Mouse (Mus musculus): ENCODE results near the gene Fbxo11. TPM values are rescaled to one million over a fixed set of nuclear protein-coding genes. Genes with fewer than 3 reads are reported as not detected.

Fbxo11 gene
- polyA plus RNA-seq, 1 experiment, result 1.1 TPM

DNA sequence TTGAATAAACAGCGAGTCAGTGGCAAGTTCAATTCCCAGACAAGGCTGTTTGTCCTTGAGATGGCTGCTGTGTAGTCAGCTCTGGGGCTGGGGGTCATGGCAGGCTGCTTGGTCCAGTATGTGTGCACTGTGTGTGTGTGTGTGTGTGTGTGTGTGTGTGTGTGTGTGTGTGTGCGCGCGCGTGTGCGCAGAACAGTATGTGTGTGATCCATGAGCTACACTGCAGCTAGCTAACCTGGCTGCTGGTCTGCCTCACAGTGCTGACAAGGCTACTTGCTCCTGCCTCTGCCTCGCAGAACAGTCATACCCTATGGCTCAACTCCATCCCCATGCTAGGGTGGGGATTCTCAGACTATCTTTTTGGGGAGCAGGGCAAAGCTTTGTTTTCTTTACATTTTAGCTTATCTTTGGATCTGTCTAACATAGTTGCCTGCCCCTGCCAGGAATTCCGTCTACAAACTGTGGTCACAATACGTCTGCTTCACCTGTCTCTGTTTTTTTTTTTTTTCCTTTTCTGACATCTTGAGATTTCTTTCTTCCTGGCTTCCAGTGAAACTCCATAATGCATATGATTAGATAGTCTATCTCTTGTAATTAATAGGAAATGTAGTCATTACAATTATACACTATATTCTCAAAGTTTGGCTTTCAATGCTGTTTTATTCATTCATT, 33.2 kb upstream of the Fbxo11 start:
- H3K36me3 ChIP-seq (replicated peaks; ENCODE audit: low read length), result no peaks in the 10 kb centered on the region
- no peak for TF ChIP-seq GATA1 (IDR thresholded peaks at IDR 0.05; ENCODE audit: borderline replicate concordance, low read length)
- H3K9me3 ChIP-seq, result no peaks in the 10 kb centered on the region
- no peaks in the 10 kb centered on the region for H3K27me3 ChIP-seq (replicated peaks)
- no peaks in the 10 kb centered on the region for H3K4me1 ChIP-seq
- H3K4me3 ChIP-seq (replicated peaks), result no peak overlapping the region

GRCm38 (mm10) chr17:88097543-88097942, 32.5 kb upstream of the Fbxo11 start:
- H3K4me1 ChIP-seq, result no peaks in the 10 kb centered on the region
- no peak for TF ChIP-seq GATA1 (IDR thresholded peaks at IDR 0.05; ENCODE audit: borderline replicate concordance, low read length)
- TF ChIP-seq FLI1 (IDR thresholded peaks at IDR 0.05; ENCODE audit: low read length), result no peak
- peaks cover 6% of the 10 kb centered on the region for H3K9me3 ChIP-seq
- H3K4me3 ChIP-seq (replicated peaks), result no peak overlapping the region
- H3K27me3 ChIP-seq (replicated peaks), result no peaks in the 10 kb centered on the region
- H3K36me3 ChIP-seq (replicated peaks; ENCODE audit: low read length), result no peaks in the 10 kb centered on the region

DNA sequence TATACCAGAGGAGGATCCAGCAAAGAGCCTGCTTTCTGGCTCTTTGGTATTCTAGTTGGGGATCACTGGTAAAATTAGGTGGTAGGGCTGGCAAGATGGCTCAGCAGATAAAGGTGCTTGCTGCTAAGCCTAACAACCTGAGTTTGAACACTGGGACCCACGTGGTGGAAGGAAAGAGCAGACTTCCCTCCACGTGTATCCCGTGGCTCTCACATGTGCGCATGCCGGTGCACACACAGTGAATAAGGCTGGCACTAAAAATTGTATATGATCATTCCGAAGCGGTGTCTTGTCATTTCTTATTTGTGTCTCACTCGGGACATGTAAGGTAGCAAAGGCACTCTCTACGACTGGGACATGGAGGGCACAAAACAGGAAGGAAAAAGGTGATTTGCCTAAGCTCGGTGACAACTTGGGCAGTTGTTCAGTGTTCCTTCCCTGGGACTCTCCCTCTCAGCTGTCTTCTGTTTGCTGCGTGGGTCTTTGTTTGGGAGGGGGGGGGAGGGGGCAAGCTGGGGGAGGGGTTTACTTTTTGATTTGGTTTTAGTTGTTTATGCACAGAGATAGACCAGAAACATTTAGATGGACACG, 31.8 kb upstream of the Fbxo11 start:
- H3K9me3 ChIP-seq, result peaks cover 11% of the 10 kb centered on the region
- no peak for TF ChIP-seq GATA1 (IDR thresholded peaks at IDR 0.05; ENCODE audit: borderline replicate concordance, low read length)
- TF ChIP-seq FLI1 (IDR thresholded peaks at IDR 0.05; ENCODE audit: low read length), result no peak

GRCm38 (mm10) chr17:88095517-88096198, 30.6 kb upstream of the Fbxo11 start:
- H3K4me1 ChIP-seq, result no peaks in the 10 kb centered on the region
- H3K36me3 ChIP-seq (replicated peaks; ENCODE audit: low read length), result no peaks in the 10 kb centered on the region
- TF ChIP-seq FLI1 (IDR thresholded peaks at IDR 0.05; ENCODE audit: low read length), result no peak
- TF ChIP-seq GATA1 (IDR thresholded peaks at IDR 0.05; ENCODE audit: borderline replicate concordance, low read length), result no peak
- H3K4me3 ChIP-seq (replicated peaks), result no peak overlapping the region
- no peaks in the 10 kb centered on the region for H3K27me3 ChIP-seq (replicated peaks)
- peaks cover 12% of the 10 kb centered on the region for H3K9me3 ChIP-seq

More for the DNA sequence above, 31.8 kb upstream of the Fbxo11 start:
- no peaks in the 10 kb centered on the region for H3K36me3 ChIP-seq (replicated peaks; ENCODE audit: low read length)
- no peaks in the 10 kb centered on the region for H3K27me3 ChIP-seq (replicated peaks)
- H3K4me3 ChIP-seq (replicated peaks), result no peak overlapping the region
- H3K4me1 ChIP-seq, result no peaks in the 10 kb centered on the region

GRCm38 (mm10) chr17:88094327-88094726, 29.2 kb upstream of the Fbxo11 start:
- peaks cover 12% of the 10 kb centered on the region for H3K9me3 ChIP-seq
- TF ChIP-seq FLI1 (IDR thresholded peaks at IDR 0.05; ENCODE audit: low read length) (no peak), GATA1 (IDR thresholded peaks at IDR 0.05; ENCODE audit: borderline replicate concordance, low read length) (no peak)
- no peaks in the 10 kb centered on the region for H3K4me1 ChIP-seq
- no peak overlapping the region for H3K4me3 ChIP-seq (replicated peaks)
- H3K27me3 ChIP-seq (replicated peaks), result no peaks in the 10 kb centered on the region
- H3K36me3 ChIP-seq (replicated peaks; ENCODE audit: low read length), result no peaks in the 10 kb centered on the region

DNA sequence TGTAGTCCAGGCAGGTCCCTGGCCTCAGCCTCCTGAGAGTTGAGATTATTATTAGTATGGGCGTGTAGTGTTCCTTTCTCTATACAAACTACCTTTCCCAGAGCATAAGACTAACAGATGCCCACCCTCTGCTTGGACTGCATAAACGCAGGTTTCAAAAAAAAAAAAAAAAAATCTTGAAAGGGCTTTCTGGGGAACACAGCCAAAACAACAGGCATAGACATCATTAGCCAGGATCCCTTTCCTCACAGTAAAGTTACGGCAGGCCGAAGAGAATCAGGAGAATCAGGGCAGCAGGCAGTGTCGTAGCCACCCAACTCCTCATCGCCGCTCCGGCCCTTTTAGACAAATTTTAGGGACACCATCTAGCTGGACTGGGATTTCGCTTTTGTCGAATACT, 28.7 kb upstream of the Fbxo11 start:
- H3K4me1 ChIP-seq, result no peaks in the 10 kb centered on the region
- H3K36me3 ChIP-seq (replicated peaks; ENCODE audit: low read length), result no peaks in the 10 kb centered on the region
- no peaks in the 10 kb centered on the region for H3K27me3 ChIP-seq (replicated peaks)
- H3K9me3 ChIP-seq, result peaks cover 12% of the 10 kb centered on the region
- TF ChIP-seq FLI1 (IDR thresholded peaks at IDR 0.05; ENCODE audit: low read length), result no peak
- TF ChIP-seq GATA1 (IDR thresholded peaks at IDR 0.05; ENCODE audit: borderline replicate concordance, low read length), result no peak
- no peak overlapping the region for H3K4me3 ChIP-seq (replicated peaks)

DNA sequence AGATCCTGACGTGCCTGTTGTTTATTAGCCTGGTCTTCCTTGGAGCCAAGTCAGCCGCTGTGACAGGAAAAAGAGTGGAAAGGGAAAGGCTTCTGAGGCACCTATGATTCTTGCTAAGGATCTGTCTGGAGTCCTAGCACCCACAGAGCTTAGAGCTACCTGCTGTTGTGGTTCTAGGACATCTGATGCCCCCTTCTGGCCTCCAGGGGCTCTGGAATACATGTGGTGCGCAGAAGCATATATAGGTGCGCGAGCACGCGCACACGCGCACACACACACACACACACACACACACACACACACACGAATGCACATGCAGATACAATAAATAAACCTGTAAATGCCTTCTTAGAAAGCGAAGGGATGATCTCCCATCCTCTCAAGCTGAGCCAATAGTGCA, 20.9 kb upstream of the Fbxo11 start:
- no peaks in the 10 kb centered on the region for H3K36me3 ChIP-seq (replicated peaks; ENCODE audit: low read length)
- no peaks in the 10 kb centered on the region; the same call in 1 of the 2 replicates for H3K9me3 ChIP-seq
- no peak for TF ChIP-seq FLI1 (IDR thresholded peaks at IDR 0.05; ENCODE audit: low read length)
- no peak for TF ChIP-seq GATA1 (IDR thresholded peaks at IDR 0.05; ENCODE audit: borderline replicate concordance, low read length)
- H3K4me1 ChIP-seq, result no peaks in the 10 kb centered on the region
- no peak overlapping the region for H3K4me3 ChIP-seq (replicated peaks)
- H3K27me3 ChIP-seq (replicated peaks), result no peaks in the 10 kb centered on the region

DNA sequence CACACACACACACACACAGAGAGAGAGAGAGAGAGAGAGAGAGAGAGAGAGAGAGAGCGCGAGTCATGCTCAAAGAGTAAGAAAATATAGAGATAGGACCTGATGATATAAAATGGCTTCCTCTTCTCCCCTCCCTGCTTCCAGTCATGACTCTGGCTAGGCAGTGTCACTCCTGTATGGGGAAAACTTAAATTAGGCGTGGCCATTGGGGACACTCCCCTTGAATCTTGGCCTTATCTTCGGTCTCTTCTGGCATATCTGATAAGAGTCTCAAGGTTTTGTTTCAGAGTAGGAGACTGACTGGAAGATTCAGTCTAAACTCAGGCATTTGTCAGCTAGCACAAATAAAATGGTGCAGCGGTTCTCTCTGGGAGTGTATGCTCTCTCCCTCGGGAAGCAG, 16.4 kb upstream of the Fbxo11 start:
- TF ChIP-seq FLI1 (IDR thresholded peaks at IDR 0.05; ENCODE audit: low read length) (no peak), GATA1 (IDR thresholded peaks at IDR 0.05; ENCODE audit: borderline replicate concordance, low read length) (no peak)
- no peaks in the 10 kb centered on the region for H3K36me3 ChIP-seq (replicated peaks; ENCODE audit: low read length)
- H3K4me3 ChIP-seq (replicated peaks), result no peak overlapping the region
- no peaks in the 10 kb centered on the region for H3K27me3 ChIP-seq (replicated peaks)
- H3K9me3 ChIP-seq, result peaks cover 3% of the 10 kb centered on the region; the same call in 1 of the 2 replicates
- H3K4me1 ChIP-seq, result no peaks in the 10 kb centered on the region

- Histone ChIP-seq H3K4me1 (no peaks in the 10 kb centered on the region), H3K9me3 (peaks cover 7% of the 10 kb centered on the region), H3K4me3 (replicated peaks) (no peak overlapping the region), H3K36me3 (replicated peaks; ENCODE audit: low read length) (no peaks in the 10 kb centered on the region), H3K27me3 (replicated peaks) (no peaks in the 10 kb centered on the region)
- TF ChIP-seq FLI1 (IDR thresholded peaks at IDR 0.05; ENCODE audit: low read length) (no peak), GATA1 (IDR thresholded peaks at IDR 0.05; ENCODE audit: borderline replicate concordance, low read length) (no peak)
Observed at GRCm38 (mm10) chr17:88079771-88080170, 14.7 kb upstream of the Fbxo11 start.

DNA sequence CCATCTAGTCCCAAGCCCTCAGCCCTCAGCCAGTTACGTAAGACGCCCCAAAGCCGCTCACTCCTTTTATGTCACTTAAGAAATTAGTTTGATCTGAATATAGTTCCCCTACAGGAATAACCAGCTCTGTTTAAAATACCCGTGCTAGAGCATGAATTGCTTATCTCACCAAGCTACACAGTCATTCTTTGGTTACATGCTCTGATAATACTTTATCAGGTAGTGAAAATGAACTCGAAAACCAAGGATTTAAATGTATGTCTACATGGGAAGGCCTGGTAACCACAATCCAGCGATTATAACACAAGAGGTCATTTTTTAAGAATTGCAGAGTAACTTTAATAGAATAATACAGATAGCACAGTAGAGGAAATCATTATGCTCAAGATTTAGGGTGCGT, 7.0 kb upstream of the Fbxo11 start:
- Histone ChIP-seq H3K9me3 (peaks cover 5% of the 10 kb centered on the region), H3K4me3 (replicated peaks) (no peak overlapping the region), H3K27me3 (replicated peaks) (no peaks in the 10 kb centered on the region), H3K36me3 (replicated peaks; ENCODE audit: low read length) (no peaks in the 10 kb centered on the region), H3K4me1 (peaks cover 11% of the 10 kb centered on the region; the same call in 1 of the 2 replicates)
- TF ChIP-seq FLI1 (IDR thresholded peaks at IDR 0.05; ENCODE audit: low read length), result no peak
- TF ChIP-seq GATA1 (IDR thresholded peaks at IDR 0.05; ENCODE audit: borderline replicate concordance, low read length), result no peak
